Mouse (Mus musculus) stomach, embryonic 16.5 days (tissue): ENCODE measurements at regions not wholly inside any gene's neighbourhood (a gene's known extent, or its start where the extent isn't known, plus 50 kb on each side); places are given as distances from the start of the nearest gene placed in this dataset.

Source experiments
- ATAC-seq: fragments of 200-750 bp; cut with Nextera tagmentation; 2 replicates; pipeline ENCODE4 v1.8.0; 2017; ENCODE audit warnings: moderate number of reproducible peaks, moderate TSS enrichment; ENCODE audit not compliant: insufficient read depth, low FRiP score
- H3K27ac ChIP-seq: fragments of 300-500 bp; sonication (generic); 2 replicates; pipeline ENCODE4 v1.5.1; 2014; ENCODE audit warnings: low read length
- H3K27me3 ChIP-seq: fragments of 300-500 bp; sonication (generic); 2 replicates; pipeline ENCODE4 v1.6.1; 2014; ENCODE audit warnings: low read length, control low read depth, mixed read lengths; ENCODE audit not compliant: control insufficient read depth, insufficient read depth
- H3K36me3 ChIP-seq: fragments of 300-500 bp; sonication (generic); 2 replicates; pipeline ENCODE4 v1.6.1; 2014; ENCODE audit warnings: low read length; ENCODE audit not compliant: control insufficient read depth, insufficient read depth
- H3K4me1 ChIP-seq: fragments of 300-500 bp; sonication (generic); 2 replicates; pipeline ENCODE4 v1.6.1; 2014; ENCODE audit warnings: low read length, control low read depth, mixed read lengths; ENCODE audit not compliant: control insufficient read depth, insufficient read depth
- H3K4me2 ChIP-seq: fragments of 300-500 bp; sonication (generic); 2 replicates; pipeline ENCODE4 v1.6.1; 2014; ENCODE audit warnings: low read depth, low read length, mixed read lengths
- H3K4me3 ChIP-seq: fragments of 300-500 bp; sonication (generic); replicated peaks from 2 replicates; pipeline ENCODE4 v1.5.1; 2014; ENCODE audit warnings: mild to moderate bottlenecking, low read length
- H3K9ac ChIP-seq: fragments of 300-500 bp; sonication (generic); 2 replicates; pipeline ENCODE4 v1.6.1; 2014; ENCODE audit warnings: low read length
- H3K9me3 ChIP-seq: fragments of 300-500 bp; sonication (generic); replicated peaks from 2 replicates; pipeline ENCODE4 v1.6.1; 2016; ENCODE audit warnings: low read length, control low read depth; ENCODE audit not compliant: control insufficient read depth
- WGBS: fragments of 180-500 bp; shearing (Covaris S2); extraction: QIAGEN DNeasy Blood & Tissue Kit; methylation state at CpG from one replicate; pipeline ENCODE4 v1.1.7; 2014; 5-methylcytosine and 5-hydroxymethylcytosine counted together

- Histone ChIP-seq H3K27ac (no peak overlapping the region), H3K27me3 (no peaks in the 10 kb centered on the region), H3K4me2 (no peak overlapping the region), H3K9me3 (0 out of 2 replicates have a peak, but pooled peaks cover 4% of the 10 kb centered on the region), H3K36me3 (no peaks in the 10 kb centered on the region), H3K9ac (no peak overlapping the region), H3K4me1 (no peaks in the 10 kb centered on the region), H3K4me3 (no peak overlapping the region)
- ATAC-seq = no peak
- WGBS = 46% methylated on average over 5 of the region's 5 CpGs
These were observed 228.3 kb downstream of the Ktn1 start for GRCm38 (mm10) chr14:47876585-47876984.

DNA sequence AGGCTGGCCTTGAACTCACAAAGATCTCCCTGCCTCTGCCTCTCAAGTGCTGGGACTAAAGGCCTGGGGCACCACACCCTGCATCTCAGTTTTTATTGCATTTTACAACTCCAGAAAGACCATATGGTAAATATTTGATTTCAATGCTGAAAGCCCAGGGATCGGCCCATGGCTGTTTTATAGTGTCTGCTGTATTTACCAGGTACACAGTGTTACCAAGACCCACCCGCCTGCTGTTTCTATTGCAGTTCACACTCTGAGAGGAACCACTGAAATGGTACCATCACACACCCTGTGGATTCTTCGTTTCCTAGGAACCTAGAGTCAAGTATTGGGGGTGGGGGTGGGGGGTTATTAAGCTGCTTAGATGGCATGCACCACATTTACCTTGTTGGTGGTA lies 228.9 kb downstream of the Ktn1 start:
- ATAC-seq = no peak
- H3K9me3 ChIP-seq = 0 out of 2 replicates have a peak, but pooled peaks cover 4% of the 10 kb centered on the region
- H3K4me3 ChIP-seq = no peak overlapping the region
- H3K27ac ChIP-seq = no peak overlapping the region
- H3K4me1 ChIP-seq = no peaks in the 10 kb centered on the region
- H3K4me2 ChIP-seq = no peak overlapping the region
- H3K27me3 ChIP-seq = no peaks in the 10 kb centered on the region
- H3K36me3 ChIP-seq = no peaks in the 10 kb centered on the region
- WGBS = 67% methylated on average over 3 of the region's 3 CpGs
- no peak overlapping the region for H3K9ac ChIP-seq

- Histone ChIP-seq H3K27ac (no peak overlapping the region), H3K4me1 (no peaks in the 10 kb centered on the region), H3K36me3 (no peaks in the 10 kb centered on the region), H3K9ac (no peak overlapping the region), H3K27me3 (no peaks in the 10 kb centered on the region), H3K9me3 (0 out of 2 replicates have a peak, but pooled peaks cover 4% of the 10 kb centered on the region), H3K4me3 (no peak overlapping the region), H3K4me2 (no peak overlapping the region)
- WGBS = 88% methylated on average over 5 of the region's 5 CpGs
- no peak for ATAC-seq
These were observed 229.7 kb downstream of the Ktn1 start for GRCm38 (mm10) chr14:47877771-47878443.

DNA sequence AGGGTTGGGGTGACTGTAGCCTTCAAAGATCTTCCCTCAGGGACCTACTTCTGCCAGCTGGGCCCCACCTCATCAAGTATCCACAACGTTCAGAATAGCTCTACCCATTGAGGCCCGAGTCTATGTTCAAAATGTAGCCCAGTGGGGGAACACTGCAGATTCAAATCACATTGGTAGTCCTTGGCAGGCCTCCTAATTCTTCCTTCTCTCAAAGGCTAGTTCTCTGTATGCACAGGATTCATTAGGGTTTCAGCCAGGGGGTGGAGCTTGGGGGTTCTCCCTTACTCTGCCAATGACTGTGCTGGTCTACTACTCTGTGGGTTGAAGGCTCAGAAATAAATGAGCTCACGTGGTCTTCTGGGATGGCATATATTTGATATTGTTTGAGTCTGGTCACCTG lies 235.3 kb upstream of the Peli2 start:
- WGBS = 75% methylated on average over 3 of the region's 3 CpGs
- Histone ChIP-seq H3K9ac (no peak overlapping the region), H3K36me3 (no peaks in the 10 kb centered on the region), H3K27me3 (no peaks in the 10 kb centered on the region), H3K4me1 (no peaks in the 10 kb centered on the region), H3K4me3 (no peak overlapping the region), H3K9me3 (0 out of 2 replicates have a peak, but pooled peaks cover 4% of the 10 kb centered on the region), H3K27ac (no peak overlapping the region), H3K4me2 (no peak overlapping the region)
- no peak for ATAC-seq

- H3K9ac ChIP-seq = no peak overlapping the region
- no peaks in the 10 kb centered on the region for H3K4me1 ChIP-seq
- no peaks in the 10 kb centered on the region for H3K9me3 ChIP-seq
- H3K4me2 ChIP-seq = no peak overlapping the region
- 69% methylated on average over 9 of the region's 9 CpGs for WGBS
- no peak overlapping the region for H3K4me3 ChIP-seq
- H3K27me3 ChIP-seq = no peaks in the 10 kb centered on the region
- H3K27ac ChIP-seq = no peak overlapping the region
- ATAC-seq = no peak
- no peaks in the 10 kb centered on the region for H3K36me3 ChIP-seq
These were observed 230.1 kb upstream of the Peli2 start for GRCm38 (mm10) chr14:47890251-47891198.

GRCm38 (mm10) chr14:47896581-47896980 lies 224.0 kb upstream of the Peli2 start:
- Histone ChIP-seq H3K36me3 (no peaks in the 10 kb centered on the region), H3K4me1 (no peaks in the 10 kb centered on the region), H3K4me3 (no peak overlapping the region), H3K27me3 (no peaks in the 10 kb centered on the region), H3K9me3 (no peaks in the 10 kb centered on the region), H3K9ac (no peak overlapping the region), H3K27ac (no peak overlapping the region), H3K4me2 (no peak overlapping the region)
- ATAC-seq = no peak
- WGBS = 82% methylated on average over 3 of the region's 3 CpGs

DNA sequence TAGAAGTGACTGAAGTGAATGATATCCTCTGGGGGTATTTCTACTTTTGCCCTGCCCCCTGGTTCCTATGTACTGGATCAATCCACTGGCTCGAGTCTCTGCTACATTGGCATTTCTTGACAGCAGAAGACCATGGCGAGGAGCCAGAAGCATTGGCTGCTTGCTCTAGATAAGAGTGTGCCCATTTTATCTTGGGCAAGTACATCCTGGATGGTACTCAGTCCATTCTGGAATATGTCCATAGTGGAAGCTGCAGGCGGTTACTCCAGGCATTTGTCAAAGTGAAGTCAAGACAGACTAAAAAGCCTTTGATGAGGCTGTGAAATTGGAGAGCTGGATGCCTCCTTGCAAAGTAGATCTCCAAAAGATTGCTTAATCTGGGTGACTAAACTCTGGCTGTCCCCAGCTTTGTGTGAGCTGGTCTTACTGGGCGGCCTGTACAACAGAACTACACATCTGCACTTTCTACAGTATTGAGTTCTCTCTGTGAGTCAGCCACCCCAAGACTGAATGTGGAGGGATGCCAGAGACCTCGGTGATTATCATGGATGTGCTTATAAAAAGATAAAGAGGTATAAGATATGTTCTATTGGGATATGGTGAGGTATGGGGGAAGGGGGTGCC lies 222.6 kb upstream of the Peli2 start:
- H3K9ac ChIP-seq = no peak overlapping the region
- 77% methylated on average over 5 of the region's 5 CpGs for WGBS
- ATAC-seq = no peak
- no peaks in the 10 kb centered on the region for H3K9me3 ChIP-seq
- no peaks in the 10 kb centered on the region for H3K27me3 ChIP-seq
- no peaks in the 10 kb centered on the region for H3K4me1 ChIP-seq
- H3K4me3 ChIP-seq = no peak overlapping the region
- no peaks in the 10 kb centered on the region for H3K36me3 ChIP-seq
- H3K27ac ChIP-seq = no peak overlapping the region
- no peak overlapping the region for H3K4me2 ChIP-seq

DNA sequence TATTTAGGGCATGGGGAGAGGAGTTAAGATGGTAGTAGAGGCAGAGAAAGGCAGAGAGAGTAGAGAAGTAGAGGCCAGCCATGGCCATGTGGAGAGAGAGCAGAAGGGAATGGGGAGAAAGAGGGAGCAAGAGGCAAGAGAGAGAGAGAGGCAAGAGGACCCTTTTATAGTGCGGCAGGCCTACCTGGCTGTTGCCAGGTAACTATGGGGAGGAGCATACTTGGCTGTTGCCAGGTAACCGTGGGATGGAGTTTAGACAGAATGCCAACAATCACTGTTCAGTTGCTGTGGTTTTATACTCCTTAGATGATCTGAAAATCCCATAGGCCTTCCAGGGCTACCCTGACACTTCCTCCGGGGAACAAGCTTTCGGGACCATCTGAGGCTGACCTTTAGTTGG lies 222.0 kb upstream of the Peli2 start:
- no peak for ATAC-seq
- Histone ChIP-seq H3K4me1 (no peaks in the 10 kb centered on the region), H3K36me3 (no peaks in the 10 kb centered on the region), H3K9me3 (no peaks in the 10 kb centered on the region), H3K4me2 (no peak overlapping the region), H3K27me3 (no peaks in the 10 kb centered on the region), H3K4me3 (no peak overlapping the region), H3K27ac (no peak overlapping the region), H3K9ac (no peak overlapping the region)
- 78% methylated on average over 4 of the region's 4 CpGs for WGBS

DNA sequence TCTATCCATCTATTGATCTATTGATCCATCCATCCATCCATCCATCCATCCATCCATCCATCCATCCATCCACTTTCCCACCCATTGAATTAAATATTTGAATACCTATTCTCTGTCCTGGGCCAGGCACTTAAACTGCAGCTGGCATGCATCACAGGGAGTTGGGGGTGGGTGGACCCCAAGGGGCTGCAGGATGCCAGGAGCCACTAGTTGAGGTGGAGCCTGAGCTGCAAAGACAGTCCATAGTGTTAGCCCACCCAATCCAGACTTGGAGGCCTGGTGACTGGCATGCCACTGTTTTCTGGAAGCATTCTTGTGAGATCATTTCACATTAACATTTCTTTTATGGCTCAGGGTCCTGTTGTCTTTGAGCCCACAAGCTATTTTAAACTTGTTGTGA lies 215.3 kb upstream of the Peli2 start:
- Histone ChIP-seq H3K36me3 (no peaks in the 10 kb centered on the region), H3K9ac (no peak overlapping the region), H3K4me1 (no peaks in the 10 kb centered on the region), H3K9me3 (no peaks in the 10 kb centered on the region), H3K27me3 (no peaks in the 10 kb centered on the region), H3K27ac (no peak overlapping the region), H3K4me3 (no peak overlapping the region), H3K4me2 (no peak overlapping the region)
- no peak for ATAC-seq
